Mouse (Mus musculus): ENCODE measurements around the gene Zbtb44. TPM values are rescaled to one million over a fixed set of nuclear protein-coding genes. Genes with fewer than 3 reads are reported as not detected.
A peak's percentile ranks its signal among the peaks of the same experiment; 100 is the strongest.

The Zbtb44 gene
- polyA plus RNA-seq, 1 experiment from 2014 or later = 10.8 TPM

GRCm38 (mm10) chr9:31010749-31011148, 19.7 kb upstream of the Zbtb44 start:
- H3K36me3 ChIP-seq (ENCODE audit: control insufficient read depth, insufficient read depth, low read length) = no peaks in the 10 kb centered on the region
- no peaks in the 10 kb centered on the region for H3K9me3 ChIP-seq (ENCODE audit: control insufficient read depth, low read depth, low read length)
- no peaks in the 10 kb centered on the region for H3K4me1 ChIP-seq (ENCODE audit: control insufficient read depth, insufficient read depth, low read length)
- no peak for ATAC-seq (ENCODE audit: insufficient number of reproducible peaks, insufficient read depth, low FRiP score, low read depth)
- no peak overlapping the region for H3K4me3 ChIP-seq (ENCODE audit: low read depth, low read length)
- H3K4me2 ChIP-seq (replicated peaks; ENCODE audit: low read depth, low read length) = no peak overlapping the region
- H3K27me3 ChIP-seq (ENCODE audit: control insufficient read depth, insufficient read depth, low read length) = no peaks in the 10 kb centered on the region
- H3K9ac ChIP-seq (replicated peaks; ENCODE audit: low read depth, low read length) = no peak overlapping the region
- 47% methylated on average over 3 of the region's 3 CpGs for WGBS
- peak overlapping the region; percentile 46; the same call in 1 of the 2 replicates for H3K27ac ChIP-seq (ENCODE audit: low read length)

GRCm38 (mm10) chr9:31011533-31011932, 18.9 kb upstream of the Zbtb44 start:
- no peak overlapping the region for H3K4me3 ChIP-seq (ENCODE audit: low read depth, low read length)
- H3K9me3 ChIP-seq (ENCODE audit: control insufficient read depth, low read depth, low read length) = no peaks in the 10 kb centered on the region
- no peak overlapping the region for H3K9ac ChIP-seq (replicated peaks; ENCODE audit: low read depth, low read length)
- ATAC-seq (ENCODE audit: insufficient number of reproducible peaks, insufficient read depth, low FRiP score, low read depth) = peak; percentile 74; the same call in 1 of the 2 replicates
- no peaks in the 10 kb centered on the region for H3K4me1 ChIP-seq (ENCODE audit: control insufficient read depth, insufficient read depth, low read length)
- H3K36me3 ChIP-seq (ENCODE audit: control insufficient read depth, insufficient read depth, low read length) = no peaks in the 10 kb centered on the region
- no peaks in the 10 kb centered on the region for H3K27me3 ChIP-seq (ENCODE audit: control insufficient read depth, insufficient read depth, low read length)
- H3K4me2 ChIP-seq (replicated peaks; ENCODE audit: low read depth, low read length) = no peak overlapping the region
- no peak overlapping the region; the same call in 1 of the 2 replicates for H3K27ac ChIP-seq (ENCODE audit: low read length)
- WGBS = 15% methylated on average over 1 of the region's 1 CpGs

DNA sequence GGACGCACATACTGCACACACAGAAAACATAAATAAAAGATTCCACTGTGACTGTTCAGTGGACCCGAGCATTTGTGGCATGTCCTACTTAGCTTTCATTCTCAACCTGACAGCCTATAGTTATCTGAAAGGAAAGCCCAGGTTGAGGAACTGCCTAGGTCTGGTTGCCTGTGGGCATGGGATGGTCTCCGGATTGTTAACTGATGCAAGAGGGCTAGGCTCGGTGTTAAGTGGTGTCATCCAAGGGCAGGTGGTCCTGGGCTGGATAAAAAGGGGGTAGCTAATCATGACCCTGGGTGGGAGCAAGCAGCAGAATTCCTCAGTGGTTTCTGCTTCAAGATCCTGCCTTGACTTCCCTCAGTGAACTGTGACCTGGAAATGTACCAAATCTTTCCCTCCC, 17.8 kb upstream of the Zbtb44 start:
- no peaks in the 10 kb centered on the region for H3K4me1 ChIP-seq (ENCODE audit: control insufficient read depth, insufficient read depth, low read length)
- no peak for ATAC-seq (ENCODE audit: insufficient number of reproducible peaks, insufficient read depth, low FRiP score, low read depth)
- H3K4me2 ChIP-seq (replicated peaks; ENCODE audit: low read depth, low read length) = no peak overlapping the region
- H3K9me3 ChIP-seq (ENCODE audit: control insufficient read depth, low read depth, low read length) = no peaks in the 10 kb centered on the region
- no peaks in the 10 kb centered on the region for H3K36me3 ChIP-seq (ENCODE audit: control insufficient read depth, insufficient read depth, low read length)
- no peak overlapping the region for H3K27ac ChIP-seq (ENCODE audit: low read length)
- H3K9ac ChIP-seq (replicated peaks; ENCODE audit: low read depth, low read length) = no peak overlapping the region
- no peaks in the 10 kb centered on the region for H3K27me3 ChIP-seq (ENCODE audit: control insufficient read depth, insufficient read depth, low read length)
- WGBS = 81% methylated on average over 4 of the region's 4 CpGs
- no peak overlapping the region for H3K4me3 ChIP-seq (ENCODE audit: low read depth, low read length)

GRCm38 (mm10) chr9:31013415-31013814, 17.0 kb upstream of the Zbtb44 start:
- WGBS = 68% methylated on average over 4 of the region's 4 CpGs
- ATAC-seq (ENCODE audit: insufficient number of reproducible peaks, insufficient read depth, low FRiP score, low read depth) = no peak
- H3K4me1 ChIP-seq (ENCODE audit: control insufficient read depth, insufficient read depth, low read length) = no peaks in the 10 kb centered on the region

GRCm38 (mm10) chr9:31017616-31018015, 12.8 kb upstream of the Zbtb44 start:
- H3K27ac ChIP-seq (ENCODE audit: low read length) = no peak overlapping the region
- no peak for ATAC-seq (ENCODE audit: insufficient number of reproducible peaks, insufficient read depth, low FRiP score, low read depth)
- 70% methylated on average over 4 of the region's 4 CpGs for WGBS
- no peaks in the 10 kb centered on the region for H3K36me3 ChIP-seq (ENCODE audit: control insufficient read depth, insufficient read depth, low read length)
- H3K9me3 ChIP-seq (ENCODE audit: control insufficient read depth, low read depth, low read length) = no peaks in the 10 kb centered on the region
- H3K4me3 ChIP-seq (ENCODE audit: low read depth, low read length) = no peak overlapping the region
- no peak overlapping the region for H3K4me2 ChIP-seq (replicated peaks; ENCODE audit: low read depth, low read length)
- no peaks in the 10 kb centered on the region for H3K27me3 ChIP-seq (ENCODE audit: control insufficient read depth, insufficient read depth, low read length)
- no peak overlapping the region for H3K9ac ChIP-seq (replicated peaks; ENCODE audit: low read depth, low read length)
- no peaks in the 10 kb centered on the region for H3K4me1 ChIP-seq (ENCODE audit: control insufficient read depth, insufficient read depth, low read length)

More at GRCm38 (mm10) chr9:31013415-31013814, 17.0 kb upstream of the Zbtb44 start:
- H3K9ac ChIP-seq (replicated peaks; ENCODE audit: low read depth, low read length) = no peak overlapping the region
- H3K27me3 ChIP-seq (ENCODE audit: control insufficient read depth, insufficient read depth, low read length) = no peaks in the 10 kb centered on the region
- H3K36me3 ChIP-seq (ENCODE audit: control insufficient read depth, insufficient read depth, low read length) = no peaks in the 10 kb centered on the region
- H3K4me3 ChIP-seq (ENCODE audit: low read depth, low read length) = no peak overlapping the region
- no peaks in the 10 kb centered on the region for H3K9me3 ChIP-seq (ENCODE audit: control insufficient read depth, low read depth, low read length)
- H3K4me2 ChIP-seq (replicated peaks; ENCODE audit: low read depth, low read length) = no peak overlapping the region
- no peak overlapping the region for H3K27ac ChIP-seq (ENCODE audit: low read length)

GRCm38 (mm10) chr9:31018158-31018557, 12.3 kb upstream of the Zbtb44 start:
- H3K36me3 ChIP-seq (ENCODE audit: control insufficient read depth, insufficient read depth, low read length) = no peaks in the 10 kb centered on the region
- no peak for ATAC-seq (ENCODE audit: insufficient number of reproducible peaks, insufficient read depth, low FRiP score, low read depth)

GRCm38 (mm10) chr9:31018705-31019104, 11.7 kb upstream of the Zbtb44 start:
- no peaks in the 10 kb centered on the region for H3K36me3 ChIP-seq (ENCODE audit: control insufficient read depth, insufficient read depth, low read length)
- H3K4me3 ChIP-seq (ENCODE audit: low read depth, low read length) = no peak overlapping the region
- no peak overlapping the region for H3K27ac ChIP-seq (ENCODE audit: low read length)
- no peak for ATAC-seq (ENCODE audit: insufficient number of reproducible peaks, insufficient read depth, low FRiP score, low read depth)
- H3K27me3 ChIP-seq (ENCODE audit: control insufficient read depth, insufficient read depth, low read length) = no peaks in the 10 kb centered on the region
- no peak overlapping the region for H3K4me2 ChIP-seq (replicated peaks; ENCODE audit: low read depth, low read length)
- no peaks in the 10 kb centered on the region for H3K9me3 ChIP-seq (ENCODE audit: control insufficient read depth, low read depth, low read length)
- H3K4me1 ChIP-seq (ENCODE audit: control insufficient read depth, insufficient read depth, low read length) = no peaks in the 10 kb centered on the region
- H3K9ac ChIP-seq (replicated peaks; ENCODE audit: low read depth, low read length) = no peak overlapping the region

More at GRCm38 (mm10) chr9:31018158-31018557, 12.3 kb upstream of the Zbtb44 start:
- WGBS = 92% methylated on average over 3 of the region's 3 CpGs
- Histone ChIP-seq H3K4me1 (ENCODE audit: control insufficient read depth, insufficient read depth, low read length) (no peaks in the 10 kb centered on the region), H3K27me3 (ENCODE audit: control insufficient read depth, insufficient read depth, low read length) (no peaks in the 10 kb centered on the region), H3K9ac (replicated peaks; ENCODE audit: low read depth, low read length) (no peak overlapping the region), H3K4me3 (ENCODE audit: low read depth, low read length) (no peak overlapping the region), H3K9me3 (ENCODE audit: control insufficient read depth, low read depth, low read length) (no peaks in the 10 kb centered on the region), H3K4me2 (replicated peaks; ENCODE audit: low read depth, low read length) (no peak overlapping the region), H3K27ac (ENCODE audit: low read length) (no peak overlapping the region)

DNA sequence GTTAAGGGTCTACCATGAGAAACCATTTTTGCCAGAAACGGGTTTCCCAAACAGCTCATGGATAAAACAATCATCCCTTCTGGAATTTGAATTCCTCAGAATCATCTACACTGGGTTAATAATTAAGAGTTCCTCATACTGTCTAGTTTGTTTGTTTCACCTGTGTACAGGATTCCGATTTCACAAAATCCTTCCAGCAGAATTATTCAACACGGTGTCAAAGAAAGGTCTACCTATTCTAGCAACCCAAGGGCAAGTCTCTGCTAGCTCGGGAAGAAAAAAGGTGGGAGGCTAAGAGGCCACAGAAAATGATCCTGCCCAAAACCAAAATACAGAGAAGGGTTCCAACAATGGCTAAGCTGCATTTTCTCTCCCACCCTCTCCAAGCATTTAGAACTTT, 2.2 kb upstream of the Zbtb44 start:
- Histone ChIP-seq H3K27me3 (ENCODE audit: control insufficient read depth, insufficient read depth, low read length) (no peaks in the 10 kb centered on the region), H3K27ac (ENCODE audit: low read length) (no peak overlapping the region), H3K36me3 (ENCODE audit: control insufficient read depth, insufficient read depth, low read length) (no peaks in the 10 kb centered on the region), H3K4me2 (replicated peaks; ENCODE audit: low read depth, low read length) (no peak overlapping the region), H3K4me3 (ENCODE audit: low read depth, low read length) (no peak overlapping the region), H3K9ac (replicated peaks; ENCODE audit: low read depth, low read length) (no peak overlapping the region), H3K9me3 (ENCODE audit: control insufficient read depth, low read depth, low read length) (no peaks in the 10 kb centered on the region), H3K4me1 (ENCODE audit: control insufficient read depth, insufficient read depth, low read length) (peaks cover 9% of the 10 kb centered on the region)
- no peak for ATAC-seq (ENCODE audit: insufficient number of reproducible peaks, insufficient read depth, low FRiP score, low read depth)
- WGBS = 81% methylated on average over 4 of the region's 4 CpGs

GRCm38 (mm10) chr9:31029751-31030511, 513 bp upstream of the Zbtb44 start:
- H3K36me3 ChIP-seq (ENCODE audit: control insufficient read depth, insufficient read depth, low read length) = no peaks in the 10 kb centered on the region
- H3K9me3 ChIP-seq (ENCODE audit: control insufficient read depth, low read depth, low read length) = no peaks in the 10 kb centered on the region
- no peaks in the 10 kb centered on the region for H3K27me3 ChIP-seq (ENCODE audit: control insufficient read depth, insufficient read depth, low read length)
- peak overlapping the region; percentile 87 for H3K4me2 ChIP-seq (replicated peaks; ENCODE audit: low read depth, low read length)
- H3K27ac ChIP-seq (ENCODE audit: low read length) = peak overlapping the region; percentile 97
- peak overlapping the region; percentile 96 for H3K9ac ChIP-seq (replicated peaks; ENCODE audit: low read depth, low read length)
- peak overlapping the region; percentile 97 for H3K4me3 ChIP-seq (ENCODE audit: low read depth, low read length)
- under 1% methylated on average over 42 of the region's 57 CpGs for WGBS
- ATAC-seq (ENCODE audit: insufficient number of reproducible peaks, insufficient read depth, low FRiP score, low read depth) = peak; percentile 96
- H3K4me1 ChIP-seq (ENCODE audit: control insufficient read depth, insufficient read depth, low read length) = peaks cover 9% of the 10 kb centered on the region

All from stomach, embryonic 14.5 days (tissue).